Mouse (Mus musculus): ENCODE measurements around the gene Atp2c2.

DNA sequence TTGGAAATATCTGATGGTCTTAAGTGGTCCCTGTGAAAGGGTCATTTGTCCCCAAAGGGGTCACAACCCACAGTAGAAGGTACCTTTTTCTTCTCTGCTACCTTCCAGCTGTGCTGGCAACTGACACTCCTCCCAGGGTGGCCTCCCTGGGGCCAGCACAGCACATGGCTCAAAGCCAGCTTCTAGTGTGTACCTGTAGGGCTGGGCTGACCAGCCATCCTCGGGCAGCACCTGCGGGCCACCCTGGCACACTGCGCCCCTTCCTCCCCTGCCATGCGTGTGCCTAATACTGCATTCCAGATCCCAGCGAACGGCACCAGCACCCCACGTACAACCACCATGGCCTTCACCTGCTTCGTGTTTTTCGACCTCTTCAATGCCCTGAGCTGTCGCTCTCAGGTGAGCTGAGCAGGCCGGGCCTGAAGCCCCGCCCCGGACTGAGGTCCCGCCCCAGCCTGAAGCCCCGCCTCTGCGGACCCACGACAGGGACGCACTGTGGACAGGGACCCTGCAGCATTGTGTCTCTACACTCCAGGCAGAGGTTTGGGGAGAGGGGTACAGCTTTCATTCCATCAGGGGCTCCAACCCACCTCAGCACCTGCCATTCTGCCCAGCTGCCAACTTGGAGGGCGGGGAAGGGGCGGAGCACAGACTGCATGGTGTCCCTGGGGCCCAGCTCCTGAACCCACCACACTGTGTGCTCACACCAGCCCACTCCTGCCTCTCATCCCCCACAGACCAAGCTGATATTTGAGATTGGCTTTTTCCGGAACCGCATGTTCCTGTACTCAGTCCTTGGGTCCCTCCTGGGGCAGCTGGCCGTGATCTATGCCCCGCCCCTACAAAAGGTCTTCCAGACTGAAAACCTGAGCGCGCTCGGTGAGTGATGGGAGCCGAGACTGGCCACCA is 55.7 kb downstream of the Atp2c2 start:
- peak; percentile 53 for TF ChIP-seq CTCF (IDR thresholded peaks at IDR 0.05; ENCODE audit: low read depth)
- no peak for TF ChIP-seq EP300 (optimal IDR thresholded peaks at IDR 0.05)
